Mouse (Mus musculus): ENCODE results near the gene Atp5b. TPM values are rescaled to one million over a fixed set of nuclear protein-coding genes. Genes with fewer than 3 reads are reported as not detected.
A peak's percentile ranks its signal among the peaks of the same experiment; 100 is the strongest.

The Atp5b gene
- polyA plus RNA-seq, 2 experiments, result 999 to 1,823 TPM

GRCm38 (mm10) chr10:128095003-128095636 is 12.0 kb downstream of the Atp5b start:
- H3K4me3 ChIP-seq (ENCODE audit: insufficient read depth in 1 of 2, low read depth in 2 of 2, low read length in 2 of 2), result peak overlapping the region; percentile 39 to 74
- DNase-seq (ENCODE audit: low read depth in 3 of 3, low spot score in 3 of 3), result no peak
- no peak for ATAC-seq (ENCODE audit: insufficient read depth)
- TF ChIP-seq EP300 (IDR thresholded peaks at IDR 0.05; ENCODE audit: low read depth), result no peak
- TF ChIP-seq CTCF (IDR thresholded peaks at IDR 0.05; ENCODE audit: low read depth), result no peak
- H3K9me3 ChIP-seq (ENCODE audit: control insufficient read depth, low read length), result no peaks in the 10 kb centered on the region
- peak overlapping the region; percentile 88 for H3K4me2 ChIP-seq (ENCODE audit: low read depth)
- H3K27me3 ChIP-seq (ENCODE audit: control insufficient read depth, insufficient read depth, low read length), result no peaks in the 10 kb centered on the region
- H3K9ac ChIP-seq (replicated peaks), result peak overlapping the region; percentile 59
- H3K4me1 ChIP-seq (replicated peaks; ENCODE audit: control insufficient read depth in 2 of 2, insufficient read depth in 2 of 2, low read length in 1 of 2), result peaks cover 44 to 48% of the 10 kb centered on the region in 2 experiments
- WGBS (ENCODE audit: insufficient replicate concordance), result 14% methylated on average over 9 of the region's 9 CpGs
- peak overlapping the region; percentile 96 for H3K27ac ChIP-seq
- H3K36me3 ChIP-seq (replicated peaks; ENCODE audit: control insufficient read depth, insufficient read depth, low read depth), result peaks cover 4% of the 10 kb centered on the region

- peak overlapping the region; percentile 43; the same call in 1 of the 2 replicates for H3K9ac ChIP-seq (replicated peaks)
- H3K4me1 ChIP-seq (replicated peaks; ENCODE audit: control insufficient read depth in 2 of 2, insufficient read depth in 2 of 2, low read length in 1 of 2), result peaks cover 38 to 40% of the 10 kb centered on the region in 2 experiments
- peak overlapping the region; percentile 49 to 88 for H3K4me3 ChIP-seq (ENCODE audit: insufficient read depth in 1 of 2, low read depth in 2 of 2, low read length in 2 of 2)
Observed at GRCm38 (mm10) chr10:128096313-128096692, 13.2 kb downstream of the Atp5b start.

GRCm38 (mm10) chr10:128096693-128097586 is 13.9 kb downstream of the Atp5b start:
- Histone ChIP-seq H3K4me2 (ENCODE audit: low read depth) (peak overlapping the region; percentile 88), H3K27me3 (ENCODE audit: control insufficient read depth, insufficient read depth, low read length) (no peaks in the 10 kb centered on the region), H3K4me1 (replicated peaks; ENCODE audit: control insufficient read depth in 2 of 2, insufficient read depth in 2 of 2, low read length in 1 of 2) (peaks cover 35 to 36% of the 10 kb centered on the region in 2 experiments), H3K27ac (peak overlapping the region; percentile 20), H3K4me3 (ENCODE audit: insufficient read depth in 1 of 2, low read depth in 2 of 2, low read length in 2 of 2) (peak overlapping the region; percentile 80 to 88), H3K9ac (replicated peaks) (peak overlapping the region; percentile 89), H3K36me3 (replicated peaks; ENCODE audit: control insufficient read depth, insufficient read depth, low read depth) (no peaks in the 10 kb centered on the region; the same call in 1 of the 2 replicates), H3K9me3 (ENCODE audit: control insufficient read depth, low read length) (no peaks in the 10 kb centered on the region)
- WGBS (ENCODE audit: insufficient replicate concordance), result under 1% methylated on average over 86 of the region's 86 CpGs
- TF ChIP-seq EP300 (IDR thresholded peaks at IDR 0.05; ENCODE audit: low read depth) (no peak), CTCF (IDR thresholded peaks at IDR 0.05; ENCODE audit: low read depth) (peak; percentile 8; the same call in 1 of the 2 replicates)
- DNase-seq (ENCODE audit: low read depth in 3 of 3, low spot score in 3 of 3), result peak in 2 of 3 experiments; percentile 64 to 71
- ATAC-seq (ENCODE audit: insufficient read depth), result peak; percentile 55

More at GRCm38 (mm10) chr10:128096313-128096692, 13.2 kb downstream of the Atp5b start:
- Histone ChIP-seq H3K4me2 (ENCODE audit: low read depth) (peak overlapping the region; percentile 88), H3K27ac (peak overlapping the region; percentile 50), H3K9me3 (ENCODE audit: control insufficient read depth, low read length) (no peaks in the 10 kb centered on the region), H3K36me3 (replicated peaks; ENCODE audit: control insufficient read depth, insufficient read depth, low read depth) (no peaks in the 10 kb centered on the region; the same call in 1 of the 2 replicates), H3K27me3 (ENCODE audit: control insufficient read depth, insufficient read depth, low read length) (no peaks in the 10 kb centered on the region)
- DNase-seq (ENCODE audit: low read depth in 3 of 3, low spot score in 3 of 3) (no peak), ATAC-seq (ENCODE audit: insufficient read depth) (no peak)
- TF ChIP-seq CTCF (IDR thresholded peaks at IDR 0.05; ENCODE audit: low read depth) (no peak), EP300 (IDR thresholded peaks at IDR 0.05; ENCODE audit: low read depth) (no peak)
- 14% methylated on average over 4 of the region's 4 CpGs for WGBS (ENCODE audit: insufficient replicate concordance)

- DNase-seq (ENCODE audit: low read depth in 3 of 3, low spot score in 3 of 3), result no peak
- no peaks in the 10 kb centered on the region for H3K27me3 ChIP-seq (ENCODE audit: control insufficient read depth, insufficient read depth, low read length)
- H3K4me2 ChIP-seq (ENCODE audit: low read depth), result peak overlapping the region; percentile 88
- peak overlapping the region; percentile 20 for H3K27ac ChIP-seq
- WGBS (ENCODE audit: insufficient replicate concordance), result under 1% methylated on average over 13 of the region's 13 CpGs
- peaks cover 32 to 34% of the 10 kb centered on the region in 2 experiments for H3K4me1 ChIP-seq (replicated peaks; ENCODE audit: control insufficient read depth in 2 of 2, insufficient read depth in 2 of 2, low read length in 1 of 2)
- H3K9ac ChIP-seq (replicated peaks), result peak overlapping the region; percentile 89
- peak overlapping the region; percentile 80 to 88 for H3K4me3 ChIP-seq (ENCODE audit: insufficient read depth in 1 of 2, low read depth in 2 of 2, low read length in 2 of 2)
- no peaks in the 10 kb centered on the region; the same call in none of the 2 replicates for H3K36me3 ChIP-seq (replicated peaks; ENCODE audit: control insufficient read depth, insufficient read depth, low read depth)
- no peak for ATAC-seq (ENCODE audit: insufficient read depth)
- no peaks in the 10 kb centered on the region for H3K9me3 ChIP-seq (ENCODE audit: control insufficient read depth, low read length)
- TF ChIP-seq CTCF (IDR thresholded peaks at IDR 0.05; ENCODE audit: low read depth), result no peak
- TF ChIP-seq EP300 (IDR thresholded peaks at IDR 0.05; ENCODE audit: low read depth), result no peak
Observed at GRCm38 (mm10) chr10:128097587-128097971, 14.5 kb downstream of the Atp5b start.
